Mouse (Mus musculus) kidney, adult 11 months (tissue): ENCODE measurements around the gene Eif4a1.

ENCODE experiments used
- DNase-seq: peaks from one replicate; pipeline ENCODE4 v3.0.0; 2022

Gene Eif4a1

GRCm38 (mm10) chr11:69670786-69671725 is 1.2 kb downstream of the Eif4a1 start:
- peak; percentile 91 for DNase-seq

- DNase-seq, result no peak
Observed at GRCm38 (mm10) chr11:69666665-69667005, 5.6 kb downstream of the Eif4a1 start.

- peak; percentile 37 for DNase-seq
Observed at GRCm38 (mm10) chr11:69665961-69666664, 6.1 kb downstream of the Eif4a1 start, which contains the start of gene Cd68. Gene Cd68 (minus strand): TSS chr11:69666153.

DNA sequence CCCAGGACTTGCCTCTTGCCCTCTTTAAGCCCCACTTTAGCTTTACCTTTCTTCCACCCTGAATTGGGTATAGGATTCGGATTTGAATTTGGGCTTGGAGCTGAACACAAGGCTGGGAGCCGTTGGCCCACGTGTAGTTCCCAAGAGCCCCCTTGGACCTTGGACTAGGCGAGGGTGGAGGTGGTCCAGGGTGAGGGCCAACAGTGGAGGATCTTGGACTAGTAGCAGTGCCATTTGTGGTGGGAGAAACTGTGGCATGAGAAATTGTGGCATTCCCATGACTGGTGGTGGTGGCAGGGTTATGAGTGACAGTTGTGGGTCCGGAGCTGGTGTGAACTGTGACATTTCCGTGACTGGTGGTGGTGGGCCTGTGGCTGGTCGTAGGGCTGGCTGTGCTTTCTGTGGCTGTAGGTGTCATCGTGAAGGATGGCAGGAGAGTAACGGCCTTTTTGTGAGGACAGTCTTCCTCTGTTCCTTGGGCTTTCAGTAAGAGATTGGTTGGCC is 6.7 kb downstream of the Eif4a1 start:
- no peak for DNase-seq

- DNase-seq, result no peak
Observed at GRCm38 (mm10) chr11:69664841-69665240, 7.4 kb downstream of the Eif4a1 start.

DNA sequence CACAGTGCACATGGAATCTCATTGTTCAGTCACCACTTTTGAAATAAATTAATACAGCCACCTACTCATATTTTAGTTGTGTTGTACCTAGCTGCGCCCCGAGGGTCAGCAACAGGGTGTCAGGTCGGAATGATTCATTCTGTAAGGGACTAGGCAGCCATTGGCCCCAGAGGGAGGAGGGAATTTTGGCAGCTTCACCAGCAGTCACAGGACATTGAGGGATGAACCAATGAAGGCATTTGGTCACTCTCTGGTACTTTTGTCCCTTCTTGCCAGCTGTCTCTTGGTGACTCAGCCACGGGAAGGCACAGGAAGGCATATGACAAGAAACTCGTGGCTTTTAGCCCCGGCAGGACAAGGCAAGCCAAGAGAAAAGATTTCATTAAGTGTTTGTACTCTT is 8.4 kb downstream of the Eif4a1 start:
- DNase-seq, result peak; percentile 58

- peak; percentile 38 for DNase-seq
Observed at GRCm38 (mm10) chr11:69662967-69663671, 9.1 kb downstream of the Eif4a1 start.

DNA sequence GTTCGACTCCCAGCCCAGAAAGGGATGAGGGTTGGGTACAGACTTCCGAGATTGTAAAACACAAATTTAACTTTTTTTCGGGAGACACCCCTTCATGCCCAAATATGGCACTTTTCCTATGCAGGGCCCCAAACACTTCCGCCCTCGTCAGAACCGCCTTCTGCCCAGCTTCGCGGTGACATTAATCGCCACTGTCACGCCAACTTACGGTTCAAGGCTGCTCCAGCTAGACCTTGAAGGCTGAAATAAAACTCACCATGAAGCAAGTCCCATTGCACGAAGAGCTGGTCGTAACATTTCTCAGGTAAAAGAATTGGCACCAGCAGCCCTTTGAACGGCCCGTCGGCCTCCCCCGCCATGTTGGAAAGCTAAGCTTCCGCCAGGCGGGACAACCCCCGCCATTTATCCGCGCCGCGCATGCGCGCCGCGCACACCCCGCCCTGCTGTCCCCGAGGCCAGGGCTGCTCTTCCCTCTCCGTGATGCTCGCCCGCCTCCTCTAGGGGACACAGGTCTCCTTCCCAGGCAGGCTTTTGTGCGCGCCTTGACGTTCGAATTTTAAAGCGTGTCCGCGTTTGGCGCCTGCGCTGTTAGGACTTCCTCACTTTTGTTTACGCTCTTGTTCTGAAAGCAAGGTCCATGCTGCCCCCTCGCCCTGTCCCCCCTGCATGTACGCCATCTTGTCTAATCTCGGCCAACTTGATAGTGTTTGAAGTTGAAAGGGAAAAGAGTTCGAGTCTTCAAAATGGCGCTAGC is 9.8 kb downstream of the Eif4a1 start, which contains the start of gene Mpdu1:
TSS of gene Mpdu1 (minus strand) at position 430 of the 754 bp plus-strand sequence.
- peak; percentile 96 for DNase-seq

DNA sequence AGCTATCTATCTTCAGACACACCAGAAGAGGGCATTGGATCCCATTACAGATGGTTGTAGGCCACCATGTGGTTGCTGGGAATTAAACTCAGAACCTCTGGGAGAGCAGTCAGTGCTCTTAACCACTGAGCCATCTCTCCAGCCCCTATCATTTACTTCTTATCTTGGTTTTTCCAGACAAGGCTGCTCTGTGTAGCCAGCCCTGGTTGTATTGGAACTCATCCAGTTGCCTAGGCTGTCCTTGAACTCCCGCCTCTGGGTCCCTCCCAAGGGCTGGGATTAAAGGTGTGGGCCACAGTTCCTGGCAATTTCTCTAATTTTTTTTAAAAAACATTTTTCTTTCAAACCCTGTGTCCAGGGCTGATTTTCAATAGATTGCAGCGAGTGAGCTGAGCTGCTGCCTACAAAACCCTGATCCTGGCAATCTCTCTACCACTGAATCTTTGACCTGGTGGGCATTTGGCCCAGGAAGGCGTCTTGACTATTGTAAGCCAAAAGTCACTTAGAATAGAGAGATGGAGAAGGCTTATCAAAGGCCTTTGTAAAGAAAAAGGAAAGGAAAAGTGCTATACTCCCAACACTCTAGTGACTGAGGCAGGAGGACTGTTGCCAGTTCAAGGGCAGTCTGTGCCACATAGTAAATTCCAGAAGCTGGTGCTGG is 10.9 kb downstream of the Eif4a1 start:
- no peak for DNase-seq

DNA sequence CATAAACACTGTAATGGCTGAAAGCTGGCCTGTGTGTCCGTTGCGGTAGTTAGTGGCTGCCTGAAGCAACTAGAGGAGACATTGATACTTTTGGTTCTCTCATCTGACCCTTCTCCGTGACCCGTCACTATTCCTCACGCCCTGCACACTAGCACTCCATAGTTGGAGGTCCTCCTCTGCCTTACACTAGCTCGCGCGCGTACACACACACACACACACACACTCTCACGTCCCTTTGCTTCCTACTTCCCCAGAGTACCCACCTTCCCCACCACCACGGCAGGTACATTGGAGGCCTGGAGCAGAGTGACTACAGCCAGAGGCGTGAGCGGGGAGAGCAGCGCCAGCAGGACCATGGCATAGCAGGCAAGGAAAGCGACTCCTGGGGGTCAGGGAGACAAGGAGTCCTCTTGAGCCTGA is 14.8 kb downstream of the Eif4a1 start:
- no peak for DNase-seq

GRCm38 (mm10) chr11:69656617-69657461 is 15.4 kb downstream of the Eif4a1 start:
- DNase-seq, result no peak

- DNase-seq, result no peak
Observed at GRCm38 (mm10) chr11:69656065-69656455, 16.2 kb downstream of the Eif4a1 start.

DNA sequence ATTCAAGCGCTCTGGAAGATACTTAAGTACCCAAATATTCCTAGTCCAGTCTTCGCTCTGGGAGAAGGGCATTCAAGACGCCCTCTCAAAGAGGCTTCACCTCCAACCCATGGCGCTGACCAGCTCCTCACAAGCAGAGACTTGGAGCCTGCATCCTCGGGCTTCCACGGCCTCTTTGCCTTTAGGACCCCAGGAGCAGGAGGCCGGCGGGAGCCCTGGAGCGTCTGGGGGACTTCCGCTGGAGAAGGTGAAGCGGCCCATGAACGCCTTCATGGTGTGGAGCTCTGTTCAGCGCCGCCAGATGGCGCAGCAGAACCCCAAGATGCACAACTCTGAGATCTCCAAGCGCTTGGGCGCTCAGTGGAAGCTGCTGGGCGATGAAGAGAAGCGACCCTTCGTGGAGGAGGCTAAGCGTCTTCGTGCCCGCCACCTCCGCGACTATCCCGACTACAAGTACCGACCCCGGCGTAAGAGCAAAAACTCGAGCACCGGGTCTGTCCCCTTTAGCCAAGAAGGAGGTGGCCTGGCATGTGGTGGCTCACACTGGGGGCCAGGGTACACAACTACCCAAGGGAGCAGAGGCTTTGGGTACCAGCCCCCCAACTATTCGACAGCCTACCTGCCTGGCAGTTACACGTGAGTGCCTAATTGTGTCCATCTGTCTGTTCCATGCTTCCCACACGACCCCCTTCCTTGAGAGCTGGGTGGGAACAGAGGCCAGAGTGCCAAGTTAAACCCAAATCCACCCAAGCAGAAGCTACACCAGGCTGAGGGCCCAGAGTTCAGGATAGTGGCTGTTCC is 16.8 kb downstream of the Eif4a1 start, which contains the start of gene Sox15:
TSS of gene Sox15 (plus strand) at position 51 of the 801 bp plus-strand sequence.
- DNase-seq, result no peak

DNA sequence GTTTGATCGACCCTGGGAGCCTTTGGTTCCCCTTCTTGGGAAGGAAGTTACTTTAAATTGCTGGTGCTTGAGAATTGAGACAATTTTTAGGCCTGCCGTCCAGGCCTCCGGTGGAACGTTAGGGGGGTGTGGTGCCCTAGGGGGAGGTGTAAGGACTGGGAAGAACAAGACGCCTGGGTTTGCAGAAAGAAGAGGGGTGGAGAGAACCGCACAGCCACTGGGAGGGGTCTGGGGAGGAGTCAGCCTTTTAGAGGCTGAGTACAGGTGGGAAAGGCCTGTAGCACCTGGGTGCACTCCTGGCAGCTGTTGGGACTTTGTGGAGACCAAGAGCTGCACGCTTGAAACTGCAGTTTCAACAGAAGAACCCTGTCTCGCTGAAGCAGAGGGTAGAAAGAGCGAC is 17.5 kb downstream of the Eif4a1 start:
- DNase-seq, result no peak

- DNase-seq, result no peak
Observed at GRCm38 (mm10) chr11:69653399-69653798, 18.8 kb downstream of the Eif4a1 start.

DNA sequence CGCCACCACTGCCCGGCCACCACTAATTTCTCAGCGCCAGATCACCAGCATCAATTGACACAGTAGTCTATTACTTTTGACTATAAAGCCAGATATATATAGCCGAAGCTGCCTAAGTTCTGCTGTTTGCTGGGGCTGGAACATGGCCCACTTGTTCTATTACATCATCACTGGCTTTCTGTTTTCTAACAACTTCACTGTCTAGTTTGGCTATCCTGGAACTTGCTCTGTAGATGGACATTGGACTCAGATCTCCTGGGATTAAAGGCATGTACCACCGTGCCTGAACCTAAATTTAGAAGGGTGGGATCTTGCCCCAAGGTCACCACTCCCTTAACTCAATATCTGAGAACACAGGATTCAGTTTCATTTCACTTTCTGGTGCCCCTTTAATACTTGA is 26.4 kb downstream of the Eif4a1 start:
- no peak for DNase-seq

- no peak for DNase-seq
Observed at GRCm38 (mm10) chr11:69635471-69635870, 36.8 kb downstream of the Eif4a1 start.

GRCm38 (mm10) chr11:69633128-69633866 is 38.9 kb downstream of the Eif4a1 start:
- DNase-seq, result no peak
